Mouse (Mus musculus) kidney, embryonic 14.5 days (tissue): ENCODE measurements around the gene Zdhhc7. TPM values are rescaled to one million over a fixed set of nuclear protein-coding genes. Genes with fewer than 3 reads are reported as not detected.

Experiments used
- ATAC-seq: fragments of 200-750 bp; cut with Nextera tagmentation; 2 replicates; pipeline ENCODE4 v1.8.0; 2017; ENCODE audit warnings: moderate number of reproducible peaks, mild to moderate bottlenecking, moderate TSS enrichment, moderate library complexity; ENCODE audit not compliant: low FRiP score, low TSS enrichment
- H3K27ac ChIP-seq: fragments of 300-500 bp; sonication (generic); 2 replicates; pipeline ENCODE4 v1.5.1; 2014; ENCODE audit warnings: low read depth, mild to moderate bottlenecking, low read length, moderate library complexity, mixed read lengths
- H3K27me3 ChIP-seq: fragments of 300-500 bp; sonication (generic); 2 replicates; pipeline ENCODE4 v1.6.1; 2014; ENCODE audit warnings: mild to moderate bottlenecking, low read length; ENCODE audit not compliant: control insufficient read depth, insufficient read depth
- H3K36me3 ChIP-seq: fragments of 300-500 bp; sonication (generic); 2 replicates; pipeline ENCODE4 v1.6.1; 2014; ENCODE audit warnings: low read length, mixed read lengths; ENCODE audit not compliant: control insufficient read depth, insufficient read depth
- H3K4me1 ChIP-seq: fragments of 300-500 bp; sonication (generic); 2 replicates; pipeline ENCODE4 v1.6.1; 2014; ENCODE audit warnings: low read length, mixed read lengths; ENCODE audit not compliant: control insufficient read depth, insufficient read depth
- H3K4me2 ChIP-seq: fragments of 300-500 bp; sonication (generic); replicated peaks from 2 replicates; pipeline ENCODE4 v1.6.1; 2014; ENCODE audit warnings: low read depth, mild to moderate bottlenecking, low read length
- H3K4me3 ChIP-seq: fragments of 300-500 bp; sonication (generic); 2 replicates; pipeline ENCODE4 v1.5.1; 2014; ENCODE audit warnings: mild to moderate bottlenecking, low read length
- H3K9ac ChIP-seq: fragments of 300-500 bp; sonication (generic); 2 replicates; pipeline ENCODE4 v1.6.1; 2014; ENCODE audit warnings: low read depth, mild to moderate bottlenecking, low read length, moderate library complexity
- H3K9me3 ChIP-seq: fragments of 300-500 bp; sonication (generic); 2 replicates; pipeline ENCODE4 v1.6.1; 2016; ENCODE audit warnings: low read length; ENCODE audit not compliant: control insufficient read depth
- WGBS: fragments of 180-500 bp; shearing (Covaris S2); extraction: QIAGEN DNeasy Blood & Tissue Kit; methylation state at CpG from one replicate; pipeline ENCODE4 v1.1.7; 2014; 5-methylcytosine and 5-hydroxymethylcytosine counted together
- polyA plus RNA-seq: library from polyadenylated mRNA; unstranded; fragments of >200 nt; fragmentation: Nextera tagmentation; extraction: Ambion mirVana; gene quantifications from 2 replicates; pipeline ENCODE4 v1.2.1, GENCODE M21; 2014

The Zdhhc7 gene
- polyA plus RNA-seq, 1 experiment from 2014 or later, result 31.0 TPM

GRCm38 (mm10) chr8:120071684-120072083 is 29.6 kb downstream of the Zdhhc7 start:
- H3K4me2 ChIP-seq, result no peak overlapping the region
- peak overlapping the region; percentile 4; the same call in 1 of the 2 replicates for H3K27ac ChIP-seq
- H3K9me3 ChIP-seq, result no peaks in the 10 kb centered on the region
- no peak overlapping the region for H3K9ac ChIP-seq
- 25% methylated on average over 4 of the region's 4 CpGs for WGBS
- H3K27me3 ChIP-seq, result no peaks in the 10 kb centered on the region
- no peaks in the 10 kb centered on the region for H3K36me3 ChIP-seq
- H3K4me1 ChIP-seq, result peaks cover 19% of the 10 kb centered on the region
- no peak overlapping the region for H3K4me3 ChIP-seq
- ATAC-seq, result peak; percentile 72; the same call in 1 of the 2 replicates

- 25% methylated on average over 19 of the region's 19 CpGs for WGBS
- ATAC-seq, result peak; percentile 66
- Histone ChIP-seq H3K4me3 (no peak overlapping the region), H3K27ac (no peak overlapping the region), H3K4me2 (no peak overlapping the region; the same call in 1 of the 2 replicates), H3K27me3 (no peaks in the 10 kb centered on the region), H3K36me3 (no peaks in the 10 kb centered on the region), H3K9ac (no peak overlapping the region; the same call in 1 of the 2 replicates), H3K9me3 (no peaks in the 10 kb centered on the region), H3K4me1 (peaks cover 14% of the 10 kb centered on the region; the same call in 1 of the 2 replicates)
These were observed 33.2 kb downstream of the Zdhhc7 start for GRCm38 (mm10) chr8:120067936-120068668.

- H3K9me3 ChIP-seq, result no peaks in the 10 kb centered on the region
- no peak overlapping the region for H3K4me2 ChIP-seq
- H3K9ac ChIP-seq, result no peak overlapping the region
- WGBS, result 93% methylated on average over 4 of the region's 4 CpGs
- no peaks in the 10 kb centered on the region for H3K27me3 ChIP-seq
- no peaks in the 10 kb centered on the region for H3K36me3 ChIP-seq
- peaks cover 10% of the 10 kb centered on the region; the same call in 1 of the 2 replicates for H3K4me1 ChIP-seq
- ATAC-seq, result no peak
- no peak overlapping the region for H3K27ac ChIP-seq
- H3K4me3 ChIP-seq, result no peak overlapping the region
These were observed 35.1 kb downstream of the Zdhhc7 start for GRCm38 (mm10) chr8:120066226-120066625.

- WGBS, result 90% methylated on average over 8 of the region's 8 CpGs
- Histone ChIP-seq H3K27ac (no peak overlapping the region), H3K36me3 (no peaks in the 10 kb centered on the region), H3K4me2 (no peak overlapping the region), H3K4me1 (peaks cover 10% of the 10 kb centered on the region; the same call in 1 of the 2 replicates), H3K9ac (no peak overlapping the region), H3K9me3 (no peaks in the 10 kb centered on the region), H3K4me3 (no peak overlapping the region), H3K27me3 (no peaks in the 10 kb centered on the region)
- no peak for ATAC-seq
These were observed 35.7 kb downstream of the Zdhhc7 start for GRCm38 (mm10) chr8:120065611-120066010.

- WGBS, result 72% methylated on average over 3 of the region's 3 CpGs
- Histone ChIP-seq H3K9me3 (no peaks in the 10 kb centered on the region), H3K36me3 (no peaks in the 10 kb centered on the region), H3K4me2 (no peak overlapping the region), H3K9ac (no peak overlapping the region), H3K27ac (no peak overlapping the region), H3K27me3 (no peaks in the 10 kb centered on the region), H3K4me3 (no peak overlapping the region), H3K4me1 (peaks cover 8% of the 10 kb centered on the region; the same call in 1 of the 2 replicates)
- no peak for ATAC-seq
These were observed 38.0 kb downstream of the Zdhhc7 start for GRCm38 (mm10) chr8:120063326-120063725.

- no peak overlapping the region for H3K27ac ChIP-seq
- H3K36me3 ChIP-seq, result no peaks in the 10 kb centered on the region
- 87% methylated on average over 14 of the region's 14 CpGs for WGBS
- H3K9ac ChIP-seq, result no peak overlapping the region
- 0 out of 2 replicates have a peak, but pooled peaks have one; percentile 14 for ATAC-seq
- H3K4me1 ChIP-seq, result peaks cover 2% of the 10 kb centered on the region; the same call in 1 of the 2 replicates
- H3K4me3 ChIP-seq, result no peak overlapping the region
- no peaks in the 10 kb centered on the region for H3K27me3 ChIP-seq
- H3K4me2 ChIP-seq, result no peak overlapping the region
- H3K9me3 ChIP-seq, result no peaks in the 10 kb centered on the region
These were observed 38.5 kb downstream of the Zdhhc7 start for GRCm38 (mm10) chr8:120062742-120063141.

GRCm38 (mm10) chr8:120057078-120057477 is 44.2 kb downstream of the Zdhhc7 start:
- Histone ChIP-seq H3K27ac (no peak overlapping the region), H3K4me1 (no peaks in the 10 kb centered on the region), H3K9me3 (no peaks in the 10 kb centered on the region), H3K36me3 (no peaks in the 10 kb centered on the region), H3K4me3 (no peak overlapping the region), H3K27me3 (no peaks in the 10 kb centered on the region), H3K4me2 (no peak overlapping the region), H3K9ac (no peak overlapping the region)
- WGBS, result 73% methylated on average over 2 of the region's 2 CpGs
- no peak for ATAC-seq

GRCm38 (mm10) chr8:120054833-120055232 is 46.4 kb downstream of the Zdhhc7 start:
- no peak overlapping the region for H3K4me2 ChIP-seq
- H3K9me3 ChIP-seq, result no peaks in the 10 kb centered on the region
- WGBS, result 77% methylated on average over 3 of the region's 3 CpGs
- H3K4me3 ChIP-seq, result no peak overlapping the region
- H3K4me1 ChIP-seq, result no peaks in the 10 kb centered on the region
- H3K36me3 ChIP-seq, result no peaks in the 10 kb centered on the region
- H3K27ac ChIP-seq, result no peak overlapping the region
- no peak for ATAC-seq
- no peaks in the 10 kb centered on the region for H3K27me3 ChIP-seq
- no peak overlapping the region for H3K9ac ChIP-seq

GRCm38 (mm10) chr8:120052318-120052717 is 49.0 kb downstream of the Zdhhc7 start:
- no peak overlapping the region for H3K4me3 ChIP-seq
- H3K4me1 ChIP-seq, result no peaks in the 10 kb centered on the region
- no peak overlapping the region for H3K9ac ChIP-seq
- H3K9me3 ChIP-seq, result no peaks in the 10 kb centered on the region
- no peaks in the 10 kb centered on the region for H3K36me3 ChIP-seq
- no peaks in the 10 kb centered on the region for H3K27me3 ChIP-seq
- WGBS, result 76% methylated on average over 8 of the region's 8 CpGs
- no peak overlapping the region for H3K27ac ChIP-seq
- ATAC-seq, result no peak
- H3K4me2 ChIP-seq, result no peak overlapping the region
